16 mouse cellular contexts compared by ENCODE assay signal in the genomic region with DNA sequence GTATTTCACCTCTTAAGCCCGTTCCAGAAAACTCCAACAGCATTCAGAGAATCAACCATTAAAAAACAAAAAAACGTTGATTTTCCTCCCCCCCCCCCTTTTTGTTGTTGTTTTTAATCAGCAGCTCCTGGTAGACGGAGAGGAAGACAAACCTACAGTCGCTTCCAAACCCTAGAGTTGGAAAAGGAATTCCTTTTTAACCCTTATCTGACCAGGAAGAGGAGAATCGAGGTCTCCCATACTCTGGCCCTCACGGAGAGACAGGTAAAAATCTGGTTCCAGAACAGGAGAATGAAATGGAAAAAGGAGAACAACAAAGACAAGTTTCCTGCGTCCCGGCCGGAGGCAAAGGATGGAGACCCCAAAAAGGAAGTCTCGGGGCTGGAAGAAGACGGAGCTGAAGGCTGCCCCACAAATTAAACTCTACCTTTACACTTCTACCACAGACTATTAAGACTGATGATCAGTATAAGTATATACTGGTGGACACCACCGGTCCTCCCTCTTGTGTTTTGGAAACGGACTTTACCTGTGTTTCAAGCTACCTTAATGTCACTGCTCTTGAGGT. TPM values are rescaled to one million over a fixed set of nuclear protein-coding genes. Genes with fewer than 3 reads are reported as not detected.
DNase-seq lines count a peak whose midpoint lies in the region; ATAC-seq and TF ChIP-seq lines count a peak whose summit lies in the region.
"Had no signal": no experiment of that assay in that cellular context is flagged by ENCODE, and none has a peak within 500 bp of the region (broad histone marks: within the 10 kb centered on the region; RNA-seq: fewer than 3 reads in every experiment).

No protein-coding gene starts in this region.

- no peaks in the 10 kb centered on the region for H3K9me3 ChIP-seq in embryonic facial prominence, embryonic 10.5 days
- H3K9me3 ChIP-seq in intestine, embryonic 15.5 days = no peaks in the 10 kb centered on the region
- no peaks in the 10 kb centered on the region for H3K9me3 ChIP-seq in neural tube, embryonic 12.5 days
- H3K9me3 ChIP-seq: forebrain, embryonic 13.5 days; megakaryocyte, embryonic 14.5 days had no signal

- H3K27ac ChIP-seq in kidney, adult 2 months (ENCODE audit: insufficient read depth, low read depth, low read length) = peak overlapping the region; percentile 97
- H3K27ac ChIP-seq in embryonic facial prominence, embryonic 10.5 days (replicated peaks) = no peak overlapping the region
- H3K27ac ChIP-seq in intestine, embryonic 15.5 days = no peak overlapping the region
- peak overlapping the region; percentile 22 for H3K27ac ChIP-seq in neural tube, embryonic 12.5 days
- H3K27ac ChIP-seq: forebrain, embryonic 13.5 days had no signal

- peaks cover 3% of the 10 kb centered on the region; the same call in 1 of the 2 replicates for H3K4me1 ChIP-seq in kidney, adult 2 months (ENCODE audit: control insufficient read depth, insufficient read depth, low read length)
- peaks cover 12% of the 10 kb centered on the region for H3K4me1 ChIP-seq in embryonic facial prominence, embryonic 10.5 days
- peaks cover 9% of the 10 kb centered on the region for H3K4me1 ChIP-seq in intestine, embryonic 15.5 days (replicated peaks)
- H3K4me1 ChIP-seq in neural tube, embryonic 12.5 days = peaks cover 44% of the 10 kb centered on the region

- TF ChIP-seq CTCF in kidney, adult 2 months (conservative IDR thresholded peaks at IDR 0.05; ENCODE audit: insufficient read depth, insufficient read length, low read depth, low read length) = no peak

- DNase-seq in kidney, adult 2 months = no peak
- no peak for DNase-seq in kidney, adult 9 months
- DNase-seq in embryonic facial prominence, embryonic 10.5 days (ENCODE audit: low spot score) = peak; percentile 33
- DNase-seq in MN1 (ENCODE audit: low spot score) = no peak
- DNase-seq in embryo, embryonic 11 days = no peak
- DNase-seq: cerebellum, adult 11-12 months; gastrocnemius, postnatal 36 days; heart, postnatal 14 days; lung, adult 2 months; right cerebral cortex, postnatal 25 days had no signal

- H3K27me3 ChIP-seq in kidney, adult 2 months (replicated peaks; ENCODE audit: control insufficient read depth, insufficient read depth, low read length) = no peaks in the 10 kb centered on the region
- peaks cover 100% of the 10 kb centered on the region for H3K27me3 ChIP-seq in embryonic facial prominence, embryonic 10.5 days (replicated peaks; ENCODE audit: low read depth, poor library complexity, severe bottlenecking)
- H3K27me3 ChIP-seq in intestine, embryonic 15.5 days (replicated peaks) = peaks cover 67% of the 10 kb centered on the region
- no peaks in the 10 kb centered on the region for H3K27me3 ChIP-seq in neural tube, embryonic 12.5 days (replicated peaks)

- H3K36me3 ChIP-seq in kidney, adult 2 months (ENCODE audit: control insufficient read depth, insufficient read depth, low read length) = no peaks in the 10 kb centered on the region
- H3K36me3 ChIP-seq in embryonic facial prominence, embryonic 10.5 days (replicated peaks) = no peaks in the 10 kb centered on the region
- H3K36me3 ChIP-seq in intestine, embryonic 15.5 days = no peaks in the 10 kb centered on the region
- no peaks in the 10 kb centered on the region for H3K36me3 ChIP-seq in neural tube, embryonic 12.5 days

- no peak for ATAC-seq in intestine, embryonic 15.5 days
- no peak for ATAC-seq in neural tube, embryonic 12.5 days (ENCODE audit: low FRiP score, low read depth)
- ATAC-seq: forebrain, embryonic 13.5 days had no signal

- peak overlapping the region; percentile 72 for H3K4me3 ChIP-seq in kidney, adult 2 months (ENCODE audit: insufficient read depth, low read depth, low read length)
- no peak overlapping the region for H3K4me3 ChIP-seq in embryonic facial prominence, embryonic 10.5 days
- peak overlapping the region; percentile 63 for H3K4me3 ChIP-seq in intestine, embryonic 15.5 days (replicated peaks)
- H3K4me3 ChIP-seq in neural tube, embryonic 12.5 days = peak overlapping the region; percentile 78

- 33% methylated on average over 13 of the region's 13 CpGs for WGBS in kidney, adult 2 months
- 3% methylated on average over 13 of the region's 13 CpGs for WGBS in embryonic facial prominence, embryonic 10.5 days
- 8% methylated on average over 13 of the region's 13 CpGs for WGBS in intestine, embryonic 15.5 days
- WGBS in neural tube, embryonic 12.5 days = 2% methylated on average over 13 of the region's 13 CpGs

- H3K9ac ChIP-seq in intestine, embryonic 15.5 days = no peak overlapping the region
- peak overlapping the region; percentile 98 for H3K9ac ChIP-seq in neural tube, embryonic 12.5 days
- H3K9ac ChIP-seq: forebrain, embryonic 13.5 days had no signal

- H3K4me2 ChIP-seq in intestine, embryonic 15.5 days (replicated peaks) = peak overlapping the region; percentile 88; the same call in 1 of the 2 replicates
- peak overlapping the region; percentile 96 for H3K4me2 ChIP-seq in neural tube, embryonic 12.5 days (replicated peaks)

- no peak for TF ChIP-seq POLR2A in kidney, adult 2 months (IDR thresholded peaks at IDR 0.05; ENCODE audit: low read depth, low read length)

RNA-seq across cellular contexts. Expression of gene Hoxd8, which starts 2.1 kb away (rescaled TPM):
- polyA plus RNA-seq in kidney, adult 2 months (2012; rRNA removed) = 45.8 and 46.2 TPM in 2 replicates
- polyA plus RNA-seq in embryonic facial prominence, embryonic 10.5 days (2016; fragmentation: Nextera tagmentation; extraction: Ambion mirVana) = not detected in 2 replicates
- 4.2 and 5.1 TPM in 2 replicates for polyA plus RNA-seq in intestine, embryonic 15.5 days (2015; fragmentation: Nextera tagmentation; extraction: Ambion mirVana)
- polyA plus RNA-seq in neural tube, embryonic 12.5 days (2016; fragmentation: Nextera tagmentation; extraction: Ambion mirVana) = 20.8 and 21.4 TPM in 2 replicates
- polyA plus RNA-seq: cortical plate, adult 2 months; forebrain, embryonic 13.5 days had no signal

RNA-seq across cellular contexts. Expression of gene Hoxd3, which starts 5.2 kb away (rescaled TPM):
- polyA plus RNA-seq in kidney, adult 2 months (2012; rRNA removed) = 10.2 and 10.7 TPM in 2 replicates
- 1.7 and 6.9 TPM in 2 replicates for polyA plus RNA-seq in embryonic facial prominence, embryonic 10.5 days (2016; fragmentation: Nextera tagmentation; extraction: Ambion mirVana)
- 18.8 and 19.2 TPM in 2 replicates for polyA plus RNA-seq in intestine, embryonic 15.5 days (2015; fragmentation: Nextera tagmentation; extraction: Ambion mirVana)
- 55.9 and 68.9 TPM in 2 replicates for polyA plus RNA-seq in neural tube, embryonic 12.5 days (2016; fragmentation: Nextera tagmentation; extraction: Ambion mirVana)
- polyA plus RNA-seq: cortical plate, adult 2 months; forebrain, embryonic 13.5 days had no signal

RNA-seq across cellular contexts. Expression of gene Hoxd4, which starts 5.3 kb away (rescaled TPM):
- 20.3 and 31.4 TPM in 2 replicates for polyA plus RNA-seq in kidney, adult 2 months (2012; rRNA removed)
- polyA plus RNA-seq in embryonic facial prominence, embryonic 10.5 days (2016; fragmentation: Nextera tagmentation; extraction: Ambion mirVana) = not detected in 2 replicates
- 1.2 and 1.6 TPM in 2 replicates for polyA plus RNA-seq in intestine, embryonic 15.5 days (2015; fragmentation: Nextera tagmentation; extraction: Ambion mirVana)
- polyA plus RNA-seq in neural tube, embryonic 12.5 days (2016; fragmentation: Nextera tagmentation; extraction: Ambion mirVana) = 14.2 and 16.0 TPM in 2 replicates
- polyA plus RNA-seq: cortical plate, adult 2 months; forebrain, embryonic 13.5 days had no signal

RNA-seq across cellular contexts. Expression of gene Hoxd9, which starts 8.9 kb away (rescaled TPM):
- 23.9 and 26.0 TPM in 2 replicates for polyA plus RNA-seq in kidney, adult 2 months (2012; rRNA removed)
- not detected in 2 replicates for polyA plus RNA-seq in embryonic facial prominence, embryonic 10.5 days (2016; fragmentation: Nextera tagmentation; extraction: Ambion mirVana)
- polyA plus RNA-seq in intestine, embryonic 15.5 days (2015; fragmentation: Nextera tagmentation; extraction: Ambion mirVana) = 4.4 and 5.9 TPM in 2 replicates
- polyA plus RNA-seq in neural tube, embryonic 12.5 days (2016; fragmentation: Nextera tagmentation; extraction: Ambion mirVana) = 34.4 and 36.8 TPM in 2 replicates
- polyA plus RNA-seq: cortical plate, adult 2 months; forebrain, embryonic 13.5 days had no signal

RNA-seq across cellular contexts. Expression of gene Hoxd10, which starts 14.8 kb away (rescaled TPM):
- polyA plus RNA-seq in kidney, adult 2 months (2012; rRNA removed) = 7.6 and 7.9 TPM in 2 replicates
- not detected in 2 replicates for polyA plus RNA-seq in embryonic facial prominence, embryonic 10.5 days (2016; fragmentation: Nextera tagmentation; extraction: Ambion mirVana)
- polyA plus RNA-seq in intestine, embryonic 15.5 days (2015; fragmentation: Nextera tagmentation; extraction: Ambion mirVana) = 4.8 and 7.9 TPM in 2 replicates
- 48.9 and 49.0 TPM in 2 replicates for polyA plus RNA-seq in neural tube, embryonic 12.5 days (2016; fragmentation: Nextera tagmentation; extraction: Ambion mirVana)
- polyA plus RNA-seq: cortical plate, adult 2 months; forebrain, embryonic 13.5 days; large intestine, adult 2 months; lung, adult 2 months had no signal

Comparison
In these comparisons a context has a peak if more than half of its experiments do, and no peak if none do; other contexts are left out.
1. H3K27ac ChIP-seq: peak in kidney, adult 2 months (single experiment) and neural tube, embryonic 12.5 days (single experiment); none in embryonic facial prominence, embryonic 10.5 days (single experiment) and intestine, embryonic 15.5 days (single experiment).